Comparison of ENCODE assay signal across 17 mouse cellular contexts in the genomic region with DNA sequence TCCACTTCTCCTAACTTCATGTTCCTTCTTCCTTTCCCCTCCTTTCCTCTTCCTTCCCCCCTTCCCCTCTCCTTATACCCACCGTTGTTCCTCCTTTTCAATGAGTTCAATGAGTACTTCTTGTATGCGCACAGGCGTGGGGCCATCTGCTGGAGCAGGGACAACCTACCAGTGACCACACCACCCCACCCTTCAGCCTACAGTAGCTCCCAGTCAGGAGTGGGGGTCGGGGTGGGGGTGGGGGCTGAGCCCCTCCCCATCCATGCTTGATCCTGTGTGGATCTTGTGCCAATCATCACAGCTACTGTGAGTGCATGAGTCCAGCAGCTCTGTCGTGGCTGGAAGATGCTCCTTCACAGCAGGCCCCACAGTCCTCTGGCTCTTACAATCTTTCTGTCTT.
A peak's percentile ranks its signal among the peaks of the same experiment; 100 is the strongest.
DNase-seq lines count a peak whose midpoint lies in the region; ATAC-seq and TF ChIP-seq lines count a peak whose summit lies in the region.
"Had no signal": no experiment of that assay in that cellular context is flagged by ENCODE, and none has a peak within 500 bp of the region (broad histone marks: within the 10 kb centered on the region; RNA-seq: fewer than 3 reads in every experiment).

No protein-coding gene starts in this region.

- DNase-seq in heart, adult 11 months = peak; percentile 91
- DNase-seq in heart, postnatal 14 days = no peak
- peak; percentile 13 for DNase-seq in kidney, adult 2 months
- DNase-seq in kidney, adult 18-20 months = no peak
- peak; percentile 59 for DNase-seq in midbrain, embryonic 11.5 days (ENCODE audit: low spot score, missing footprints)
- DNase-seq in left cerebral cortex, adult 9 months (ENCODE audit: low spot score in 2 of 2) = no peak
- DNase-seq: adrenal gland, postnatal 36 days; B cell, adult 2 months; cerebellum, adult 11 months; forebrain, postnatal 0 days; layer of hippocampus, postnatal 36 days; thymus, postnatal 25 days had no signal

- H3K27me3 ChIP-seq in kidney, adult 2 months (replicated peaks; ENCODE audit: control insufficient read depth, insufficient read depth, low read length) = no peaks in the 10 kb centered on the region
- no peaks in the 10 kb centered on the region for H3K27me3 ChIP-seq in midbrain, embryonic 11.5 days (ENCODE audit: control insufficient read depth, insufficient read depth, low read length)
- no peaks in the 10 kb centered on the region for H3K27me3 ChIP-seq in midbrain, embryonic 16.5 days (ENCODE audit: control insufficient read depth, insufficient read depth, low read depth, low read length)
- no peaks in the 10 kb centered on the region for H3K27me3 ChIP-seq in stomach, embryonic 16.5 days (ENCODE audit: control insufficient read depth, insufficient read depth, low read length)
- H3K27me3 ChIP-seq: embryonic facial prominence, embryonic 15.5 days; limb, embryonic 12.5 days had no signal

- no peaks in the 10 kb centered on the region for H3K9me3 ChIP-seq in midbrain, embryonic 11.5 days (ENCODE audit: control insufficient read depth, low read length)
- H3K9me3 ChIP-seq in midbrain, embryonic 16.5 days (replicated peaks; ENCODE audit: control insufficient read depth, low read length, poor library complexity, severe bottlenecking) = no peaks in the 10 kb centered on the region
- no peaks in the 10 kb centered on the region for H3K9me3 ChIP-seq in stomach, embryonic 16.5 days (replicated peaks; ENCODE audit: control insufficient read depth, low read length)
- H3K9me3 ChIP-seq: embryonic facial prominence, embryonic 15.5 days; G1E; limb, embryonic 12.5 days had no signal

- no peak overlapping the region for H3K4me2 ChIP-seq in midbrain, embryonic 11.5 days
- no peak overlapping the region for H3K4me2 ChIP-seq in midbrain, embryonic 16.5 days (ENCODE audit: low read length)
- no peak overlapping the region for H3K4me2 ChIP-seq in stomach, embryonic 16.5 days (ENCODE audit: low read depth, low read length)
- H3K4me2 ChIP-seq: embryonic facial prominence, embryonic 15.5 days; limb, embryonic 12.5 days had no signal

- no peak for TF ChIP-seq POLR2A in kidney, adult 2 months (IDR thresholded peaks at IDR 0.05; ENCODE audit: low read depth, low read length)

- H3K9ac ChIP-seq in midbrain, embryonic 11.5 days (ENCODE audit: low read length) = no peak overlapping the region
- H3K9ac ChIP-seq in midbrain, embryonic 16.5 days (ENCODE audit: low read depth, low read length) = no peak overlapping the region
- no peak overlapping the region for H3K9ac ChIP-seq in stomach, embryonic 16.5 days (ENCODE audit: low read length)
- H3K9ac ChIP-seq: embryonic facial prominence, embryonic 15.5 days; forebrain, postnatal 0 days; limb, embryonic 12.5 days had no signal

- H3K4me1 ChIP-seq in kidney, adult 2 months (ENCODE audit: control insufficient read depth, insufficient read depth, low read length) = no peaks in the 10 kb centered on the region
- H3K4me1 ChIP-seq in midbrain, embryonic 11.5 days (ENCODE audit: control insufficient read depth, insufficient read depth, low read length) = peaks cover 11% of the 10 kb centered on the region
- H3K4me1 ChIP-seq in midbrain, embryonic 16.5 days (ENCODE audit: control insufficient read depth, insufficient read depth, low read length) = peaks cover 9% of the 10 kb centered on the region
- H3K4me1 ChIP-seq in stomach, embryonic 16.5 days (ENCODE audit: control insufficient read depth, insufficient read depth, low read length) = peaks cover 8% of the 10 kb centered on the region
- H3K4me1 ChIP-seq: limb, embryonic 12.5 days had no signal

- peak overlapping the region; percentile 70; the same call in 1 of the 2 replicates for H3K27ac ChIP-seq in kidney, adult 2 months (ENCODE audit: insufficient read depth, low read depth, low read length)
- no peak overlapping the region for H3K27ac ChIP-seq in midbrain, embryonic 11.5 days (ENCODE audit: low read depth, low read length)
- no peak overlapping the region for H3K27ac ChIP-seq in midbrain, embryonic 16.5 days (ENCODE audit: low read length)
- peak overlapping the region; percentile 63; the same call in 1 of the 2 replicates for H3K27ac ChIP-seq in stomach, embryonic 16.5 days (ENCODE audit: low read length)
- H3K27ac ChIP-seq: embryonic facial prominence, embryonic 15.5 days; limb, embryonic 12.5 days had no signal

- TF ChIP-seq CTCF in kidney, adult 2 months (conservative IDR thresholded peaks at IDR 0.05; ENCODE audit: insufficient read depth, insufficient read length, low read depth, low read length) = no peak

- H3K36me3 ChIP-seq in kidney, adult 2 months (ENCODE audit: control insufficient read depth, insufficient read depth, low read length) = no peaks in the 10 kb centered on the region
- no peaks in the 10 kb centered on the region for H3K36me3 ChIP-seq in midbrain, embryonic 11.5 days (ENCODE audit: control insufficient read depth, insufficient read depth, low read length)
- H3K36me3 ChIP-seq in midbrain, embryonic 16.5 days (ENCODE audit: control insufficient read depth, insufficient read depth, low read length) = no peaks in the 10 kb centered on the region
- H3K36me3 ChIP-seq in stomach, embryonic 16.5 days (ENCODE audit: control insufficient read depth, insufficient read depth, low read length) = no peaks in the 10 kb centered on the region
- H3K36me3 ChIP-seq: embryonic facial prominence, embryonic 15.5 days; G1E; limb, embryonic 12.5 days had no signal

- 0 out of 2 replicates have a peak, but pooled peaks have one; percentile 30 for ATAC-seq in midbrain, embryonic 11.5 days (ENCODE audit: low FRiP score)
- no peak for ATAC-seq in midbrain, embryonic 16.5 days
- ATAC-seq in stomach, embryonic 16.5 days (ENCODE audit: insufficient read depth, low FRiP score) = no peak
- ATAC-seq: forebrain, postnatal 0 days had no signal

- 44% methylated on average over 5 of the region's 5 CpGs for WGBS in kidney, adult 2 months
- WGBS in midbrain, embryonic 11.5 days = 45% methylated on average over 5 of the region's 5 CpGs
- 36% methylated on average over 5 of the region's 5 CpGs for WGBS in midbrain, embryonic 16.5 days
- 36% methylated on average over 5 of the region's 5 CpGs for WGBS in stomach, embryonic 16.5 days

- 0 out of 2 replicates have a peak overlapping the region, but pooled peaks have one; percentile 12 for H3K4me3 ChIP-seq in kidney, adult 2 months (ENCODE audit: insufficient read depth, low read depth, low read length)
- no peak overlapping the region for H3K4me3 ChIP-seq in midbrain, embryonic 11.5 days (ENCODE audit: low read depth, low read length)
- H3K4me3 ChIP-seq in midbrain, embryonic 16.5 days (ENCODE audit: low read depth, low read length) = no peak overlapping the region
- H3K4me3 ChIP-seq in stomach, embryonic 16.5 days (replicated peaks; ENCODE audit: low read length) = no peak overlapping the region
- H3K4me3 ChIP-seq: embryonic facial prominence, embryonic 15.5 days; limb, embryonic 12.5 days had no signal

- intact Hi-C loops in heart, postnatal 14 days (cut with DNase I) = loop anchor here (2.0 to 5.0 kb wide), 2 partner anchors 64 to 136 kb away; no protein-coding TSS in a partner anchor

Comparison
In these comparisons a context has a peak if more than half of its experiments do, and no peak if none do; other contexts are left out.
1. DNase-seq: peak in heart, adult 11 months (single experiment), kidney, adult 2 months (single experiment) and midbrain, embryonic 11.5 days (single experiment); none in heart, postnatal 14 days (0 of 2), kidney, adult 18-20 months (single experiment) and left cerebral cortex, adult 9 months (0 of 2).
2. H3K27ac ChIP-seq: peak in kidney, adult 2 months (single experiment) and stomach, embryonic 16.5 days (single experiment); none in midbrain, embryonic 11.5 days (single experiment) and midbrain, embryonic 16.5 days (single experiment).